Mouse (Mus musculus) layer of hippocampus, adult 9-10 months (tissue): ENCODE measurements around the gene Coa3.
A peak's percentile ranks its signal among the peaks of the same experiment; 100 is the strongest.

Experiments used
- DNase-seq: peaks from one replicate; pipeline ENCODE4 v3.0.0; 2022; ENCODE audit warnings: low spot score

Gene Coa3

GRCm38 (mm10) chr11:101252941-101253340 is 26.0 kb downstream of the Coa3 start:
- no peak for DNase-seq

DNA sequence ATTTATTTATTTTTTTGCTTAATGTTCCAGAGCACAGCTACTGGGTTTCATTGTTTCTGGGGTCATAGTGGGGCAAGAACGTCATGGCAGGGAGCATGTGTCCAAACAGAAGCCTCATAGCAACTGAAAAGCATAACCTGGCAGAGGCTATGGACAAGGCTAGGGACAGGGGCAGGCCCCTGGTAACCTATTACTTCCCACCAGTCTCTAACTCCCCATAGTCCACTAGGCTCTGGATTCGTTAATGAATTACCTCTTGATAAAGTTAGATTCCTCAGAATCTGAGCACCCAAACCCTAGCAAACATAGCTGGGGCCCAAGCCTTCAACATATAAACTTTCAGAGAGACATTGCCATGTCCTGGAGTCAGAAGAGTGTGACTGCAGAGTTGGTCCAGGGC is 27.9 kb downstream of the Coa3 start:
- no peak for DNase-seq

DNA sequence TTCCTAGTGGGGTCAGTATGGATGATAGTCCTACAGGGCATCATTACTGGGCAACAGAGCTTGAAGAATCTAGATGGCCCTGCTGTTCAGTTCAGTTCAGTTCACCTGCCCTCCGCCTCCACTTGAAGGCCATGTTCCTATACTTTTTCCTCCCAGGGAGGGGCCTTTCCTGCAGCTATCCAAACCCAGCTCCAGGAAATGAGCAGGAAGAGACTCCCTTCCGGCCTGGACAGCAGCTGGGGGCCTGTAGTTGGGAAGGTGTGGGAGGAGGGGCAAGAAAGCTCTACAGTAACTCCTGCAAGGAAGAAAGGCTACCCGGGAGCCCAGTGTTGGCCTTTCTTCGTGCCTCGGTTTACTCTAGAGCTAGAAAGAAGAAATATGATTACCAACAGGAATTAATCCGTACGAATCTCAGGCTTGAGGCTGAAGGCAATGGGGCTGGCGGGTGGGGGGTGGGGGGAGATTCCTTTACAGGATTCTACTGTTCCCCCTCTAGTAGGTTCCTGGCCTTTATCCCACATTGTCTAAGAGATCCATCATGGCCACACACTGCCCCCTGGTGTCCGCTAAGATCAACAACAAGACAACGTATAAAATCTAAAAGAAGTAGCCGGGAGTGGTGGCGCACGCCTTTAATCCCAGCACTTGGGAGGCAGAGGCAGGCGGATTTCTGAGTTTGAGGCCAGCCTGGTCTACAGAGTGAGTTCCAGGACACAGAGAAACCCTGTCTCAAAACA is 30.5 kb downstream of the Coa3 start:
- peak; percentile 78 for DNase-seq

DNA sequence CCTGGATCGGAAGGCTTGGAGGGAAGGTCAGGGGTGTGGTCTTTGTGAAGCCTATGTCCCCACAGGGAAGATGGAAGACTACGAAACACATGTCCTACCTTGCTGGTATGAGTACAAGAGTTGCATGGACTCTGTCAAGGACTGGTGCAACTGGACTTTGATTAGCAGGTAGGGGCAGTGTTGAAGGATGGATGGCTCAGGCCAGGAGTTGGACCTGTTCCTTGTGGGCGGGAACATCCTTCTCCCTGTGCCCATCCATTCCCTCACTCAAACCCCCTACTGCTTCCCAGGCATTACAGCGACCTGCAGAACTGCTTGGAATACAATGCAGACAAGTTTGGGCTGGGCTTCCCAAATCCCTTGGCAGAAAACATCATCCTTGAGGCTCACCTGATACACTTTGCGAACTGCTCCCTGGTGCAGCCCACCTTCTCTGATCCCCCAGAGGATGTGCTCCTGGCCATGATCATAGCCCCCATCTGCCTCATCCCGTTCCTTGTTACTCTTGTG is 31.3 kb downstream of the Coa3 start:
- no peak for DNase-seq

DNA sequence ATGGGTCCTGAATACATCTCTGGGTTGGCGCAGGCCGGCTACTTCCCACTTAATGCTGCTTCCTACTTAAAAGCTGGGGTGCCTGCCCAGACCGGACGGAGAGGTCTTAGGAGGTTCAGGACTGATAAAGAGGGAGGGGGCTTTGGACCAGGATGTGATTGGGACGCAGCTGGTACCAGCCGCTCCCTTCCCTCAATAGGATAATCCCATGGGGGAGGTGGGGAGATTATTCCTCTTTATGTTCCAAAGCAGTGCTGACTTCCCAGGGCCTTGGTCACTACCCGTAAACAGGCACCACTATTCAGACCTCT is 32.3 kb downstream of the Coa3 start:
- no peak for DNase-seq

- DNase-seq, result no peak
Measured at GRCm38 (mm10) chr11:101245855-101246701, 32.8 kb downstream of the Coa3 start, which contains the start of gene Ramp2. Ramp2 (plus strand) TSS chr11:101246028.

GRCm38 (mm10) chr11:101245071-101245470 is 33.8 kb downstream of the Coa3 start:
- DNase-seq, result no peak

DNA sequence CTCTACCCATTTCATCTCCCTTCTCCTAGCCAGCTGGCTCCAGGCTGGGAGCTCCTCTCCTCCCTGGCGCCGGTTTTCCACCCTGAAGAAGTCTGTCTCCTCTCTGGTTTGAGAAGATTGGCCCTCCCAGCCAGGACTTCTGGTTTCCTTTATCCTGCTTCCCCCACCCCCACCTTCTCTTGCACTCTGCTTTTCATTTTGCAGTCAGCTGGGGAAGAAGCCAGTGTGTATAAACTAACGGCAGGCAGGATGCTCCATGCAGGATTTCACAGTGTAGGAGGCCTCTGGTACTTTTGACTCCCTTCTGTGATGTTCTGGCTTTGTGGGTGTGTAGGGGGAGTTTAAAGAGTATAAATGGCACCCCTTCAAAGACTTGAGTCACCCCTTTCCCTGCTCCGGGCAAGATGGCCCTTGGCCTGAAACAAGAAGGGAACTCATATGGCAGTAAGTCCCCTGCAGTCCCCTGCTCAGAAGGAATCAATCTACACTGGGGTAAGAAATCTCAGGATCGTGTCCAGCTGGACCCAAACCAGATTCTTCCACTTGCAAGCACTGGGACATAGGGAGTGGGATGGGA is 40.8 kb downstream of the Coa3 start:
- no peak for DNase-seq

GRCm38 (mm10) chr11:101236782-101237181 is 42.1 kb downstream of the Coa3 start:
- DNase-seq, result no peak

DNA sequence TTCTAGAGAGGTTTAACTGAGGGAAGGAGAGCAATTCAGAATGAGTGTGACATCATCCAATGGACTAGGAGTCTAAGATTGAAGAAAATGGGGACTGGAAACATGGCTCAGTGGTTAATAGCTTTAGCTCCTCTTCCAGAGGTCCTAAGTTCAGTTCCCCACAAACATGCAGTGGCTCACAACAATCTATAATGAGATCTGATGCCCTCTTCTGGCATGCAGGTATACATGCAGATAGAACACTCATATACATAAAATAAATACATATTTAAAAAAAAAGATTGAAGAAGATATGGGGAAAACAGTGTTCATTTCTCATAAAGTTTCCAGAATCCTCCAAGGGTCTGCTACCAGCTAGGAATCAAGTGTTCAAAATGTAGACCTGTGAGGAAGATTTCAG is 43.5 kb downstream of the Coa3 start:
- DNase-seq, result no peak

DNA sequence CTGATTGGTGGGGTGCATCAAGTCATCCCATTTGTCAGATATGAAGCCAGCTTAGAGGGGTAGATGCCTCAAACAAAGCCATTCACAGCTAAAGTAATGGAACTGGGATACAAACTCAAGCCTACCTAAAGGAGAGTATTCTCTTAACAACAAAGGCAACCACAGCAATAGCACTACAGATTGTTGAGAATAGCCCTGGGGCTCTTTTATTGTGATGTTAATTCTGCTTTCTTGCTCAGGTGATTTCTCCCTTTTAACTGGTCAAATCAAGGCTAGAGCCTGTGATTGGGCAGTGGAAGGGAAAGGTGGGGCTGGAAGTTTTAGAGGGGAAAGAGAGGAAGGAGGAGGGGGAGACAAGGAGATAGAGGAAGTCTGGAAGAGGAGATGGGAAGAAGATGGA is 44.8 kb downstream of the Coa3 start:
- no peak for DNase-seq

- no peak for DNase-seq
Measured at GRCm38 (mm10) chr11:101233240-101233639, 45.7 kb downstream of the Coa3 start.

- no peak for DNase-seq
Measured at GRCm38 (mm10) chr11:101232010-101232839, 46.7 kb downstream of the Coa3 start.

DNA sequence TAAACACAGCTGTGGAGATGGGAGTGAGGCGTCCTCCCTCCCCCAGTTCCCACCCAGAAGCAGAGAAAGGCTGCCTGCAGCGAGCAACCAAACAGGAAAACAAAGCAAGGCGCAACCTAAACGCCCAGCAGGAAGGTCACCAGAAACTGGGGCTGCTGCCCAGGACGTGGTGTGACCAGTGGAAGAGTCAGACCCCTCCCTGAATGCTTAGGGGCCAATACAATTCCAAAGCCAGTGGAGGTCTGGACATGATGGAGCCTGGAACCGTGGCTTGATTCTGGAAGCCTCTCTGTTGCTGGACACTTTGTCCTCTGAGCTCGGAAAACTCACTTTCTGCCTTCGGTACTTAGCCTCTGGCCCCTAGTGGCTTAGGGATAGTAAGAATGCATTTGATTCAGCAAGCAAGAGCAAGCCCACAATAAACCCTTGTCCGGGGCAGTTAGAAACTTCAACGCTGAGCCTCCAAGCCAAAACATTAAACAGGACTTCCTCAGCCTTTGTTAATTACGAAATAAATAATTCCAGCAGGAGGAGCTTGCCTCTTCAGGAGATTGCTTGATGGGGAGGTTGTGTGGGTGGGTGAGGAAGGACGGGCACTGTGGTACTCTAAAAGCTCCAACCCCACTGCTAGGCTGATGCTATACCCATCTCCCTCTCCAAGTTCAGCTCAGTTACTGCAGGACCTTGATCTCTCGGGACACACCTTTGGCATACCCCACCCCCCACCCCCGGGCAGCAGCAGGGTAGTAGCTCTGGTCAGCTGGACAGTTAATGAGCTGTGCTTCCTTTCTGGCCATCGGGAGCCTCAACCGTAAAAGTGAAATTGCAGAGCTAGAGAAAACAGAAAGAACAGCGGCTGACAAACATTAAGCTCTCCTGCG is 47.7 kb downstream of the Coa3 start:
- DNase-seq, result no peak

DNA sequence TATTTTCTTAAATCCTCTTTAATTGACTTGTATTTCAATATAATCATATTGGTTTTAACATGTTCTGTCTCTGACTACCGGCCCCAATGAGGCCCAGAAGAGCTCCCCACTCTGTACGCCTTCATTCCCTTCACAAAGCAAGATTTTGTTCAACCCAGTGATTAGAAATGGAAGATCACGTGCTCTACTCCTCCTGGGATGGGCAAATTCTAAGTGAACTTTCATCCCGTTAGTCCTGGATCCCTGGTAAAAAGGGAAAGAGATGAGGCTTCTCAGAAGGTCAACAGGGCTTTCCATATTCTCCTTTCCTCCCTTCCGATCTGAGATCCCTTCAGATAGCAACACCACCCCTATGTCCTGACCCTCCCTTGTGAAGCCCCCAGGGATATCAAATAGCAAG is 48.4 kb downstream of the Coa3 start:
- no peak for DNase-seq

DNA sequence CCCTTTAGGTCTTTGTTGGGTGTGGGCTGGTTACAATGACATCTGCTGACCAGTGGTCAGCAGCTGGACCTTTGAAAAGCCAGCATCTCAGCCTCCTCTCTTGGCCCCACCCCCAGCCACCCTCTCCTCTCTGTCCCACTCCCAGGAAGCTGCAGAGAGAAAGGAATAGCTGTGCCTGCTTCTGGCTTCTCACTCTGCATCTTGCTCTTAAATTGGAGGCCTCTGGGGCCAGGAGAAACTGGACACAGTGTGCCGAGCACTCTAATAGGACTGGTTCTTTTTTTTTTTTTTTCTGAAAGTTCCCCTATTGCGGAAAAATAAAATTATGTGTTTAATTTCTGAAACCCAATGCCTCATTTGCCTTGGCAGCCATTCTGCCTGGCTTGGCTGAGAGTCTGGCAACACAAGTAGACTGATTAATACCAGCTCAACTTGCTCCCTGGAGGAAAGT is 48.8 kb downstream of the Coa3 start:
- no peak for DNase-seq

DNA sequence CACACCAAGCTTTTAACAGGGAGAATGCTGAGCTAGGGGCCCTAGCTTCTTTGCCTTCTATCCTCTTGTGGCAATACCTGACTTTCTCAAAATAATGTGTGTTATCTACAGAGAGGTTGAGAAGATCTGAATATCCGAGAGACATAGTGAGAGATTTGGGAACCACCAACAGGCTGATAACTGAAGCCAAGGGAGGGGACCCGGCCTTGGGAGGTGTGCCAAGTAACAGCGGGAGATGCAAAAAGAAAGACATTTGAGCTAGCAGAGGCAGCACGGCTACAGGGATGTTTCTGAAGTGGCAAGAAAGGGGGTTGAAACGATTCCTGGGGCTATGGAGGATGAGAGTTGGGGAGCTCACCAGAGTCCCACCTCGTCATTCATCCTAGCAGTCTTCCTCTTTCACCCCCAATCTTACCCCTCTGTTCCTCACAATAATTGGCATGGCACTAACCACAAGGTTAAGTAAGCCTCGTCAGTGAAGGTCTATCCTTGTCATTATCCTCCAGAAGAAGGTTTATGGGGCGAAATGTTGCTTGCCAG is 49.5 kb downstream of the Coa3 start:
- no peak for DNase-seq
